Mouse (Mus musculus) ES-Bruce4 (cell line): ENCODE results near the gene Auts2.

Experiments used
- CTCF ChIP-seq: IDR thresholded peaks from one replicate; pipeline ENCODE4 v1.8.1; 2011; ENCODE audit warnings: low read depth, low read length
- EP300 ChIP-seq: IDR thresholded peaks from 2 replicates; pipeline ENCODE4 v1.6.1; 2011; ENCODE audit warnings: low read depth, low read length; ENCODE audit not compliant: insufficient read depth
- POLR2A ChIP-seq: IDR thresholded peaks from one replicate; pipeline ENCODE4 v1.8.1; 2011; ENCODE audit warnings: low read length; ENCODE audit not compliant: insufficient read depth

DNA sequence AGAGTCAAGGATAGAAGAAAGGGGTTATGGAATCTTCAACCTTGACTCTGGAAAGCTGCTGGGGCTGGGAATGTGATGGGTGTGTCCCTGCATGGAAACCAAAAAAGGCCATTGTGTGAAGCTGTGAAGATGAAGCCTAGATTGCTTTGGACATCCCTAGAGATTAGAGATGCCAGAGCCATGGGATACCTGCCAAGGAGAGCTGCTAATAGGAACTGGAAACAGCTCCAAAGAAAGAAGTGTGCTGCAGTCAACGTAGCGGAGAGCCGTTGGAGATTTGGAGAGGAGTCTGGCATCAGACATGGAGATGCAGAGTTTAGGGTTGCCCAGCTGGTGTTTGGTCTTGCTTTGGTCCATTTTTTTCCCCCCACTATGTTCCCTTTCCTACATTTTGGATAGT is 656.5 kb downstream of the Auts2 start:
- no peak for TF ChIP-seq POLR2A
- TF ChIP-seq CTCF, result no peak
- no peak for TF ChIP-seq EP300
